Mouse (Mus musculus) intestine, postnatal 0 days (tissue): Measurements from ENCODE around the gene Tmem117. TPM values are rescaled to one million over a fixed set of nuclear protein-coding genes. Genes with fewer than 3 reads are reported as not detected.

ENCODE experiments used
- ATAC-seq: fragments of 200-750 bp; cut with Nextera tagmentation; 2 replicates; pipeline ENCODE4 v1.8.0; 2017; ENCODE audit warnings: mild to moderate bottlenecking, moderate TSS enrichment, moderate library complexity
- H3K27ac ChIP-seq: fragments of 300-500 bp; sonication (generic); 2 replicates; pipeline ENCODE4 v1.5.1; 2014; ENCODE audit warnings: mild to moderate bottlenecking, low read depth, low read length, moderate library complexity
- H3K27me3 ChIP-seq: fragments of 300-500 bp; sonication (generic); replicated peaks from 2 replicates; pipeline ENCODE4 v1.6.1; 2014; ENCODE audit warnings: low read length, mixed read lengths; ENCODE audit not compliant: control insufficient read depth, insufficient read depth
- H3K36me3 ChIP-seq: fragments of 300-500 bp; sonication (generic); 2 replicates; pipeline ENCODE4 v1.6.1; 2014; ENCODE audit warnings: mild to moderate bottlenecking, moderate library complexity; ENCODE audit not compliant: control insufficient read depth, insufficient read depth
- H3K4me1 ChIP-seq: fragments of 300-500 bp; sonication (generic); replicated peaks from 2 replicates; pipeline ENCODE4 v1.6.1; 2014; ENCODE audit warnings: antibody characterized with exemption, low read length, mixed read lengths; ENCODE audit not compliant: control insufficient read depth, insufficient read depth
- H3K4me2 ChIP-seq: fragments of 300-500 bp; sonication (generic); replicated peaks from 2 replicates; pipeline ENCODE4 v1.6.1; 2014; ENCODE audit warnings: low read depth, mild to moderate bottlenecking, moderate library complexity
- H3K4me3 ChIP-seq: fragments of 300-500 bp; sonication (generic); 2 replicates; pipeline ENCODE4 v1.5.1; 2014; ENCODE audit warnings: low read depth, low read length
- H3K9ac ChIP-seq: fragments of 300-500 bp; sonication (generic); 2 replicates; pipeline ENCODE4 v1.6.1; 2014; ENCODE audit warnings: mild to moderate bottlenecking, low read depth, low read length
- H3K9me3 ChIP-seq: fragments of 300-500 bp; sonication (generic); 2 replicates; pipeline ENCODE4 v1.6.1; 2016; ENCODE audit warnings: mixed run types; ENCODE audit not compliant: control insufficient read depth
- CTCF ChIP-seq: sonication (generic); IDR thresholded peaks from 2 replicates; pipeline ENCODE4 v1.5.1; 2016; ENCODE audit warnings: low read depth, mild to moderate bottlenecking, control low read depth, antibody characterized with exemption, moderate library complexity
- WGBS: fragments of 180-500 bp; shearing (Covaris S2); extraction: QIAGEN DNeasy Blood & Tissue Kit; methylation state at CpG from one replicate; pipeline ENCODE4 v1.1.7; 2014; 5-methylcytosine and 5-hydroxymethylcytosine counted together
- polyA plus RNA-seq: library from polyadenylated mRNA; unstranded; fragments of >200 nt; fragmentation: Nextera tagmentation; extraction: Ambion mirVana; gene quantifications from 2 replicates; pipeline ENCODE4 v1.2.1, GENCODE M21; 2015

The Tmem117 gene
- polyA plus RNA-seq, 1 experiment from 2014 or later, result 2.7 TPM

DNA sequence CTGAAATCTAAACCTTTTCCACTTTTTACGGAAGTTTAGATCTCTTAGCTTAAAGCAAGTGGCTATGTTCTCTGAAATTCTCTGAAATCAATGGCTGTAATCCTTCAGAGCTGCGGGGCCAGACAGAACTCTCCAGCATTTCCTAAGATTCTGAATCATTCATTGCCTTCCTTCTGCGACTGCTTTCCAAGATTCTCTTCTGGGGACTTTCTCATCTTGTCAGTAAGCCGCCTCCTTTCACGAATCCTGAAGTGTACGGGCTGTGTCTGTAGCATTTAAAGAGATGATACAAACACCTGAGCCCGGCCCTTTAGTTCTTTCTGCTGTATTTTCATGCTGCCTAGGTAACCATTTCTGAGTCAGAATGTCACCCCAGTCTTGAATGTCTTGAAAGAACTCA is 471.1 kb downstream of the Tmem117 start:
- H3K9me3 ChIP-seq, result no peaks in the 10 kb centered on the region
- H3K36me3 ChIP-seq, result no peaks in the 10 kb centered on the region
- H3K4me3 ChIP-seq, result no peak overlapping the region
- no peak overlapping the region for H3K4me2 ChIP-seq
- WGBS, result 87% methylated on average over 7 of the region's 7 CpGs
- no peak overlapping the region for H3K27ac ChIP-seq
- no peak for ATAC-seq
- no peaks in the 10 kb centered on the region for H3K4me1 ChIP-seq
- TF ChIP-seq CTCF, result no peak
- H3K9ac ChIP-seq, result no peak overlapping the region
- H3K27me3 ChIP-seq, result no peaks in the 10 kb centered on the region

DNA sequence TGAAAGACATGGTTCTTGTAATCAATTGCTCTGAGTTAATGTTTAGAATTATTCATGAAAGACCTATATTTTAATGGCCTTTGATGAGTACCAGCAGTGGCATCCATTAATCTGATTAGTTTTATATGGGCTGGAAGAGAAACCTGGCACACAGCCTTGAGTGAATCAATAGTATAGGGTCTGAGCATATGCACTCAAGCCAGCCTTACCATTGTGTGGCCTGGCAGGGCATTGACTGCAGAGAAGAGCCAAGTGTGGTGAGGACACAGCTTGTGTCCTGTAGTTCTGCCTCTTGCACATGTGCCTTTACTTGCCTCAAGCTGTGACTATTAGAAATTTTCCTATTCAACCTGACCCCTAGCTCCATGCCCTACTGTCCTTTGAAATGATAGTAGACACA is 472.5 kb downstream of the Tmem117 start:
- no peaks in the 10 kb centered on the region for H3K4me1 ChIP-seq
- H3K4me3 ChIP-seq, result no peak overlapping the region
- no peak for TF ChIP-seq CTCF
- H3K9me3 ChIP-seq, result no peaks in the 10 kb centered on the region
- H3K9ac ChIP-seq, result no peak overlapping the region
- no peak overlapping the region for H3K4me2 ChIP-seq
- no peak overlapping the region for H3K27ac ChIP-seq
- no peaks in the 10 kb centered on the region for H3K27me3 ChIP-seq
- no peak for ATAC-seq
- H3K36me3 ChIP-seq, result no peaks in the 10 kb centered on the region

DNA sequence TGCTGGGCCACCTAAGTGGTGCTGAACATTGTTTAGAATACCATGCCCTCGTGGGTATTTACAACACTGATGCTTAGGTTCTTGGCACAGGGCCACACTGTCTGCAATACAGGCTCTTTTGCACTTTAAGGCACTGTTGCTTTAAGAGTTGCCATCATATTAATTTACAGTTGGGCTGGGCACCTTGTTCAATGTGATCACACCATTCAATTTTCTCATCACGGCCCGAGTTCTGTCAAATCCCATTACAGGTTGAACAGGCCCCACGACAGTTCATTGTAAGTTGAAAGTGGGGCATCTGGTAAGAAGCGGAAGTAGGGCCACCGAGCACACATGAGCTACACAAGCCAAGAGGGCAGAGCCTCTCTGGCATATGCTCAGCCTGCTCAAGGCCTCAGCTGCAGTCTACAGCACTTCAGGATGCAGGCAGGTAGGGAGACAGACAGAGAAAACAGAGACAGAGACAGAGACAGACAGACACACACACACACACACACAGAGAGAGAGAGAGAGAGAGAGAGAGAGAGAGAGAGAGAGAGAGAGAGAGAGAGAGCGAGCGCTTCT is 478.3 kb downstream of the Tmem117 start:
- H3K27me3 ChIP-seq, result no peaks in the 10 kb centered on the region
- ATAC-seq, result no peak
- no peak overlapping the region for H3K4me2 ChIP-seq
- WGBS, result 70% methylated on average over 8 of the region's 8 CpGs
- no peak overlapping the region for H3K27ac ChIP-seq
- H3K36me3 ChIP-seq, result no peaks in the 10 kb centered on the region
- no peak overlapping the region for H3K4me3 ChIP-seq
- no peaks in the 10 kb centered on the region for H3K9me3 ChIP-seq
- H3K9ac ChIP-seq, result no peak overlapping the region
- no peaks in the 10 kb centered on the region for H3K4me1 ChIP-seq
- TF ChIP-seq CTCF, result no peak

DNA sequence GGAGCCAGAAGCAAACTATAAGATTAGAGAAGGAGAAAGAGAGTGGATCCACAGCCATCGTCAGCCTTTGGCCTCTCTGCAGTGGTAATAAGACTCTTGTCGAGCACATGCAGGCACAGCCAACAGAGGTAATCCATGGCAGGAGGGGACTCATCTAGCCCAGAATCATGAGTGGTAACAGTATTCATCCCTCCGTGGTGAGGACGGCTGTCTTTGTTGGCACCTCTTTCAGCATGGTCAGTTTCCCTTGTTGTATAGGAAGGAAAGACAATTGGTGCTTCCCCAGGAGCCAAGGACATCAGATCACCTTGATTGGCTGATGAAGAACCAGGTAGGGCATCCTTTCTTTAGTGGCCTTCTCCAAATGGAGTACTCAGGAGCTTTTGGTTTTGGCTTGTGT is 479.6 kb downstream of the Tmem117 start:
- no peak for ATAC-seq
- Histone ChIP-seq H3K9me3 (no peaks in the 10 kb centered on the region), H3K4me2 (no peak overlapping the region), H3K36me3 (no peaks in the 10 kb centered on the region), H3K27ac (no peak overlapping the region), H3K4me1 (no peaks in the 10 kb centered on the region), H3K27me3 (no peaks in the 10 kb centered on the region), H3K4me3 (no peak overlapping the region), H3K9ac (no peak overlapping the region)
- TF ChIP-seq CTCF, result no peak
- 87% methylated on average over 4 of the region's 4 CpGs for WGBS

DNA sequence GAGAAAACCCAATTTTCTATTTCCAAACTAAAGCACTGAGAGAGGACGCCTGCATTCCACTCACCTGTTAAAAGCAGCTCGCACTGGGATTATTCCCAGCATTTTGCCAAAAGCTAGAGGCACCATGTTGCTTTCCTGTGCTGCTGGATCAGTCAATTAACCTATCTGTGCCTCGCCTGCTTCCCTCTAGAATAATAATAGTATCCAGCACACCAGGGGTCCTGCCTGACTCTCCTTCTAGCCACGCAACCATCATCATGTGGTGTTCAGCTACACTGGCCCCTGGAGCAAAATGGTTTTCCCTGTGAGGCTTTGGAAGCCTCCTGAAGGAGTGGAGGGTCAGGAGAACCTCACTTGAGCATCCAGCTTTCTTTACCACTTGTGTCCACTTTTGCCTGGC is 502.4 kb downstream of the Tmem117 start:
- Histone ChIP-seq H3K9me3 (no peaks in the 10 kb centered on the region), H3K36me3 (no peaks in the 10 kb centered on the region), H3K27me3 (no peaks in the 10 kb centered on the region), H3K4me3 (no peak overlapping the region), H3K27ac (no peak overlapping the region), H3K9ac (no peak overlapping the region), H3K4me1 (no peaks in the 10 kb centered on the region), H3K4me2 (no peak overlapping the region)
- TF ChIP-seq CTCF, result no peak
- no peak for ATAC-seq
- WGBS, result 83% methylated on average over 4 of the region's 4 CpGs

DNA sequence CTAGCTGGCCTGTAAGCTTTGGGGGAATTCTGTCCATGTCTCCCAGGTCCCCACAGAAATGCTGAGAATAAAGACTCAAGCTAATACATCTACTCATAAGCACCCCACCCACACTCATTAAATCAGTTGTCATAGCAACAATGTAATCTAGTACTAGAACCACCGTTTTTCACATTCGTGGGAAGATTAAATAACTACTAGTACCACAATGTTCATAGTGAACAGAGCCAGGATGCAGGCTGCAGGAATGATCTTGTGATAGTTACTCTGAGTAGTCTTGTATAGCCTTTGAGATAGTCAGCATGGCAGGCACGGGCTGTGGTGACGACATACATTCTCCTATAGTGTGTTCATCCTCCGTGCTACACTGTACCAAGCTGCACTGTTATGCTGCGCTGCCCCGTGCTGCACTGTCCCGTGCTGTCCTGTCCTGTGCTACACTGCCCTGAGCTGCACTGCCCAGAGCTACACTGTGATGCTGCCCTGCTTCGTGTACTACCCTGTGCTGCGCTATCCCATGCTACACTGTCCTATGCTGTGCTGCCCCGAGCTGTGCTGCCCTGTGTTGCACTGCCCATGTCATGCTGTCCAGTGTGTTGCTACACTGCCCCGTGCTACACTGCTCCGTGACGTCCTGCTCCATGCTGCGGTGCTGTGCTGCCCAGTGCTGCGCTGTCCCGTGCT is 507.0 kb downstream of the Tmem117 start:
- ATAC-seq, result no peak
- H3K4me1 ChIP-seq, result no peaks in the 10 kb centered on the region
- no peak overlapping the region for H3K4me2 ChIP-seq
- H3K36me3 ChIP-seq, result no peaks in the 10 kb centered on the region
- no peak for TF ChIP-seq CTCF
- H3K27ac ChIP-seq, result no peak overlapping the region
- H3K9me3 ChIP-seq, result no peaks in the 10 kb centered on the region
- no peak overlapping the region for H3K9ac ChIP-seq
- H3K27me3 ChIP-seq, result no peaks in the 10 kb centered on the region
- H3K4me3 ChIP-seq, result no peak overlapping the region
- 90% methylated on average over 17 of the region's 17 CpGs for WGBS
